Mouse (Mus musculus) brown adipose tissue, adult 24 weeks (tissue): Measurements from ENCODE around the gene Txnrd1. TPM values are rescaled to one million over a fixed set of nuclear protein-coding genes. Genes with fewer than 3 reads are reported as not detected.

Experiments
- H3K27ac ChIP-seq: fragments of 200-500 bp; replicated peaks from 2 replicates; pipeline ENCODE4 v1.5.1; 2012; ENCODE audit warnings: low read depth, mild to moderate bottlenecking, low read length
- H3K4me1 ChIP-seq: fragments of 200-500 bp; 2 replicates; pipeline ENCODE4 v1.6.1; 2012; ENCODE audit warnings: low read length, mixed read lengths; ENCODE audit not compliant: control insufficient read depth, insufficient read depth, insufficient read length
- H3K4me3 ChIP-seq: fragments of 200-500 bp; 2 replicates; pipeline ENCODE4 v1.5.1; 2012; ENCODE audit warnings: low read depth, mild to moderate bottlenecking, low read length, moderate library complexity; ENCODE audit not compliant: insufficient read depth
- polyA plus RNA-seq: library from polyadenylated mRNA; stranded (reverse); fragments of >200 nt; gene quantifications from 2 replicates; pipeline ENCODE4 v1.2.4, GENCODE M21; 2012; ENCODE audit not compliant: missing spikeins, insufficient read depth, insufficient read length

The Txnrd1 gene
- polyA plus RNA-seq, 1 experiment, result 44.0 TPM

- Histone ChIP-seq H3K4me1 (no peaks in the 10 kb centered on the region), H3K27ac (no peak overlapping the region)
These were observed 10.3 kb downstream of the Txnrd1 start for GRCm38 (mm10) chr10:82844090-82844489.

GRCm38 (mm10) chr10:82844731-82845130, 11.0 kb downstream of the Txnrd1 start:
- Histone ChIP-seq H3K27ac (no peak overlapping the region), H3K4me1 (no peaks in the 10 kb centered on the region), H3K4me3 (no peak overlapping the region)

More at GRCm38 (mm10) chr10:82844090-82844489, 10.3 kb downstream of the Txnrd1 start:
- H3K4me3 ChIP-seq, result no peak overlapping the region

- no peak overlapping the region for H3K4me3 ChIP-seq
- no peak overlapping the region for H3K27ac ChIP-seq
- peaks cover 3% of the 10 kb centered on the region; the same call in 1 of the 2 replicates for H3K4me1 ChIP-seq
These were observed 14.2 kb downstream of the Txnrd1 start for GRCm38 (mm10) chr10:82847821-82848459.

- Histone ChIP-seq H3K27ac (no peak overlapping the region), H3K4me1 (peaks cover 3% of the 10 kb centered on the region; the same call in 1 of the 2 replicates), H3K4me3 (no peak overlapping the region)
These were observed 16.1 kb downstream of the Txnrd1 start for GRCm38 (mm10) chr10:82849686-82850353.

- Histone ChIP-seq H3K4me3 (no peak overlapping the region), H3K27ac (no peak overlapping the region), H3K4me1 (peaks cover 3% of the 10 kb centered on the region; the same call in 1 of the 2 replicates)
These were observed 16.6 kb downstream of the Txnrd1 start for GRCm38 (mm10) chr10:82850354-82850752.

- H3K27ac ChIP-seq, result no peak overlapping the region
- peaks cover 3% of the 10 kb centered on the region; the same call in 1 of the 2 replicates for H3K4me1 ChIP-seq
- H3K4me3 ChIP-seq, result no peak overlapping the region
These were observed 18.0 kb downstream of the Txnrd1 start for GRCm38 (mm10) chr10:82851751-82852150.

GRCm38 (mm10) chr10:82858032-82858680, 24.4 kb downstream of the Txnrd1 start:
- Histone ChIP-seq H3K4me3 (peak overlapping the region; percentile 99), H3K27ac (peak overlapping the region; percentile 68), H3K4me1 (peaks cover 5% of the 10 kb centered on the region)

GRCm38 (mm10) chr10:82858691-82859532, 25.2 kb downstream of the Txnrd1 start:
- peaks cover 5% of the 10 kb centered on the region for H3K4me1 ChIP-seq
- H3K27ac ChIP-seq, result peak overlapping the region; percentile 86
- H3K4me3 ChIP-seq, result peak overlapping the region; percentile 99

GRCm38 (mm10) chr10:82859533-82859915, 25.8 kb downstream of the Txnrd1 start:
- H3K27ac ChIP-seq, result peak overlapping the region; percentile 86
- peaks cover 5% of the 10 kb centered on the region for H3K4me1 ChIP-seq
- H3K4me3 ChIP-seq, result peak overlapping the region; percentile 99

GRCm38 (mm10) chr10:82860181-82860928, 26.6 kb downstream of the Txnrd1 start:
- Histone ChIP-seq H3K4me1 (peaks cover 5% of the 10 kb centered on the region), H3K27ac (peak overlapping the region; percentile 79), H3K4me3 (peak overlapping the region; percentile 79)

GRCm38 (mm10) chr10:82860929-82861315, 27.2 kb downstream of the Txnrd1 start:
- peak overlapping the region; percentile 79 for H3K4me3 ChIP-seq

GRCm38 (mm10) chr10:82863106-82863680, 29.4 kb downstream of the Txnrd1 start:
- Histone ChIP-seq H3K4me3 (no peak overlapping the region), H3K4me1 (0 out of 2 replicates have a peak, but pooled peaks cover 3% of the 10 kb centered on the region), H3K27ac (no peak overlapping the region)

More at GRCm38 (mm10) chr10:82860929-82861315, 27.2 kb downstream of the Txnrd1 start:
- peak overlapping the region; percentile 55 for H3K27ac ChIP-seq
- peaks cover 5% of the 10 kb centered on the region for H3K4me1 ChIP-seq

- no peak overlapping the region for H3K4me3 ChIP-seq
- H3K27ac ChIP-seq, result no peak overlapping the region
These were observed 30.1 kb downstream of the Txnrd1 start for GRCm38 (mm10) chr10:82863827-82864226.

GRCm38 (mm10) chr10:82866356-82866755, 32.6 kb downstream of the Txnrd1 start, which contains the start of gene Eid3:
Gene Eid3 (plus strand): TSS chr10:82866626.
- H3K27ac ChIP-seq, result no peak within 1 kb of the TSS
- no peaks in the 10 kb centered on the region for H3K4me1 ChIP-seq
- H3K4me3 ChIP-seq, result no peak within 1 kb of the TSS

More at GRCm38 (mm10) chr10:82863827-82864226, 30.1 kb downstream of the Txnrd1 start:
- H3K4me1 ChIP-seq, result 0 out of 2 replicates have a peak, but pooled peaks cover 3% of the 10 kb centered on the region
